Mouse (Mus musculus) B cell, adult 2 months (primary cell): ENCODE results near the gene Sez6l2.
A peak's percentile ranks its signal among the peaks of the same experiment; 100 is the strongest.

ENCODE experiments used
- DNase-seq, 2 experiments: peaks; one replicate each; pipeline ENCODE4 v3.0.0; 2022

The Sez6l2 gene

GRCm38 (mm10) chr7:127009307-127010085 lies 59.1 kb downstream of the Sez6l2 start:
- DNase-seq, result no peak

GRCm38 (mm10) chr7:127011051-127011450 lies 60.7 kb downstream of the Sez6l2 start:
- DNase-seq, result no peak

GRCm38 (mm10) chr7:127011717-127012116 lies 61.4 kb downstream of the Sez6l2 start:
- DNase-seq, result no peak

DNA sequence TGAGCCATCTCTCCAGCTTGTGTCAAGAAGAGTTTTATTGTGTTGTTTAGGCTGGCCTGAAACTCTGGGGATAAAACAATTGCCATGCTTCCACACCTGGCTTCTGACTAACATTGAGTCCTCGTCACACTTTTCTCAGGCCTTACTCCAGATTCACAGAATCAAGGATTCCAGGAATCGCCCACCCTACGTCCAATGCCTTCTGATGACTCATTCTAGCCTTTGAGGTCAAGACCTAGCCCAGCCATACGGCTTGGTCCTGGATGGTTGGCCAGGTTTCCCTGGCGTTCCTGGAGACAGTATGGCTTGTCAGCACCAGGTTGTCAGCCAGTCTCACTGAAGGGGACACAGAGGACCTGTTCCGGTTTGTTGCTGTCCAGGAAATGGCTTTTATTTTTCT lies 62.0 kb downstream of the Sez6l2 start:
- no peak for DNase-seq

DNA sequence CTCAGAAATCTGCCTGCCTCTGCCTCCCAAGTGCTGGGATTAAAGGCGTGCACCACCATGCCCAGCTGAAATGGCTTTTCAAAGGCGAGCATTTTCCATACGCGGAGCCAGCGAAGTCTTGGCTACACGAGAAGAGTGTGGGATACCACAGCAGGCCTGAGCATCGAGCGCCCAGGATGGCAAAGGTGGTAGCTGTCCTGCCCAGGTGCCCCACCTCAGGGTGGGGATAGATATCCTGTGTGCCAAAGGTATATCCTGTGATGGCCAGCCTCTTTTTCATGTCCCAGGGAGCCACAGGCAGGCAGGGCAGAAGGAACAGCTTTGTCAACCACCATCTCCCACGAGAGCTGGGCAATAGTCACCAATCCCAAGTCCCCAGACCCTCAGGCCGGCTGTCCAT lies 62.5 kb downstream of the Sez6l2 start:
- no peak for DNase-seq

GRCm38 (mm10) chr7:127013385-127013784 lies 63.0 kb downstream of the Sez6l2 start:
- DNase-seq, result no peak

- DNase-seq, result peak; percentile 75 to 80
Measured at GRCm38 (mm10) chr7:127014320-127014719, 64.0 kb downstream of the Sez6l2 start, which contains the start of gene Mvp. Gene Mvp, minus strand, starts transcription at chr7:127014621.

DNA sequence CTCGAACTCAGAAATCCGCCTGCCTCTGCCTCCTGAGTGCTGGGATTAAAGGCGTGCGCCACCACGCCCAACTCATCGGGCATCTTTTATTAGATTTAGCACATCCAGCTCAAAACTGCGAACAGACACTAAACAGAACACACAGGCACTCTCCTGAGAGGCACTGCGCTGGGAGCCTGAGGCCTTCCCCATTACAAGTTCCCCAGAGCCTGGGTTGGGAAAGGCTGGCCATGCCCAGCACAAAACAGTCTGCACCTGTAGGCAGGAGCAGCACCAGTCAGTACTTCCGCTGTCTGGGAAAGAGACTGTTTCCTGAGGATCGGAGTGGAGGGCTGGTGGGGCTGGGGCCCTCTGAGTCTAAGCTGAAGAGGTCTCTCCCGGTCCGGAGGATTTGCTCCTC lies 64.6 kb downstream of the Sez6l2 start:
- no peak for DNase-seq

DNA sequence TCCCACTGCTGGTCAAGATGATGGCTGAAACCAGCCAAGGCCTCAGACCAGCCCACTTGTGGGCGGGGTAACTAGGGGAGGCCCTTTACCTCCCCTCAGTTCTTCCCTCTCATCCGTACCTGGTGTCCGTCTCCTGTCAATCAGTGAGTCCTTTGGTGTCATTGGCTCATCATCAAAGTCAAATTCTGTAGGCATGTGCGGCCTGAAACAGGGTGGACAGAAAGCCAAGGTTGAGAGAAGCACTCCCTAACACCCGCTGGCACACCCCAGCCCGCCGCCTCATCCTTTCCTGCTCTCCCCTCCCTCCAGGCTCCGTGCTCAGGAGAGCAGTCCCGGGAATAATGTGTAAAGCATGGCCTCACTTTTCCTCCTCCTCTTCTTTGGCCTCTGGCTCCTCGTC lies 65.7 kb downstream of the Sez6l2 start:
- DNase-seq, result no peak

- DNase-seq, result no peak
Measured at GRCm38 (mm10) chr7:127016481-127016485, 65.9 kb downstream of the Sez6l2 start, which contains the start of gene Pagr1b. Gene Pagr1b, minus strand, starts transcription at chr7:127016484.

DNA sequence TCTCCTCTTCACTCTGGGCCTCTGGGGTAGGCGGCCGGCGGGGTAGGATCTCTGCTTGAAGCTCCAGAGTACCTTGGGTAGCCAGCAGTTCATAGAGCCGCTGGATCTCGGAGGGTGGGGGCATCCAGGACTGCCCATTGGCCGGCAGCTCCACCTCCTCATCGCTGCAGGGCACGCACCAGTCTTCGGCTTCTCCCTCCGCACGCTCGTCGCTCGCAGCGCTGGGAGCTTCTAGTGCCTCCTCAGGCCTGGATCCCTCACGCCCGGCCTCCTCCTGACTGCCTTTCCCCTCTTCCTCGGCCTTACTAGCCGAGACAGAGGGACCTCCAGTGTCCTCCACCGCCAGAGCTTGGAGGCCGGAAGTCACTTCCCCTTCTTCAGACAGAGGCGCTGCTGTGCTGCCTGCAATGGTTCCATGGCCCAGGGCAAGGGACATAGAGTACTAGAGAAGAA lies 66.1 kb downstream of the Sez6l2 start:
- no peak for DNase-seq

GRCm38 (mm10) chr7:127016971-127017949 lies 66.9 kb downstream of the Sez6l2 start, which contains the start of gene Pagr1a:
Gene Pagr1a, minus strand, starts transcription at chr7:127017352.
- peak; percentile 92 to 94 for DNase-seq

DNA sequence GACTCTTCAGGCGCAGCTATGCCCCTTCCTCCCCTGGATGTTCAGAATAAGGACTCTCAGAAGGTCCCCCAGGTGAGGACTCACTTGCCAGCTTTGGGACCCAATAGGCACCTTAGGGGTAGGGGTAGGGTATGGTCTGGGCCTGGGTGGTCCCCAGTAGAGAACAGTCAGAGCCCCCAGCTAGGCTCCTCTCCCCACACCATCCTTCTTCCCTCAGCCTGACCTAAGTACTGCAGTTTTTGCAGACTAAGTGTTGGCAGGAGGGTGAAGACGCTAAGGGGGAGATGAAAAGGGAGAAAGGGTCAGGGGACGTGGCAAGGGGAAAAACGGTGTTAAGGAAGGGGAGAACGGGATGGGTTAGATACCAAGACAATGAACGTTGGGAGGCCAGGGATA lies 67.6 kb downstream of the Sez6l2 start:
- DNase-seq, result no peak

GRCm38 (mm10) chr7:127018416-127019305 lies 68.3 kb downstream of the Sez6l2 start:
- no peak for DNase-seq

DNA sequence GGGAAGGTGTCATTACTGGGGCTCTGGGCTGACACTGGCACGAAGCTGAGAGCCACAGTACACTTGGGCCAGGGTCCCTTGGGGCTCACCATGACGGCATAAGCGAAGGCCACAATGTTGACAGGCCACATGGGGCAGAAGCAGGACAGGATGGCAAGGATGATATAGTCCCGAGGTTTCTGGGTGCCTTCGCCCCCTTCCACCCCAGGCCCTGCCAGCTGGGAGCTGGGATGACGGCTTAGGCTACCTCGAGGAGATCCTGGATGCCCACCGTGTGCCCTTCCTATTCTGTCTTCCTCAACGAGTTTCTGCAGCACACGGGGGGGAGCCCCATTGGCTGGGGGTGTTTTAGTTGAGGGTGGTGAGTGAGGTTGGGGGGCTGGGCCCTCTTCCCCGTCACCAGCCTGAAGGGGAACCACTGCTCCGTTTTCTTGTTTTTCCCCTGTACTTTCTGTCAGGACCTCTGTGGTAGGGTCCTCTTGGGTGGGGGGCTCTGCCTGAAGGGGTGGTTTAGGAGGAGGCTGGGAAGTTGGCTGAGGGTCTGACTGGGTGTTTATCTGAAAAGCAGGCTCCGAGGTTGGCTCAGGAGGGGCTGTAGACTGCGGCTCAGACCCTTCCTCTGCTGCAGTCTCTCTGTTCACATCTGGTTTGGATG lies 69.1 kb downstream of the Sez6l2 start:
- DNase-seq, result no peak

DNA sequence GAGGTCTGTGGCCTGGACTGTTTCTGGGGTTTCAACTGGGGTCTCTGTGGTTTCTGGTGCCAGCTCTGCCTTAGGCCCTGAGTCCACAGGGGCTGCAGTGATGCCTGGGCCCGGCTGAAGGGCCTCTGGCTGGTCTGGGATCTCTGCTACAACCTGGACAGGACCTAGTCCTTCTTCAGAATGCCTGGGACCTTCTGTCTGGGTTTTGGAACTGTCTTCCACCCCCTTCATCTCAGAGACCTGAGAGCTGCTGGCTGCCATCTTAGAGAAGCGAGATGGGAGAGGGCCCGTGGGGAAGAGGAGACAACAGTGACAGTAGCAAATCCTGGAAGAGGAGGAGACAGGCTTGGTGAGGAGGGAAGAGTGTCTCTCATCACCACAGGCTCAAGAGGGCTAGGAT lies 69.7 kb downstream of the Sez6l2 start:
- no peak for DNase-seq
